Mouse (Mus musculus) testis, postnatal 14 days (tissue): ENCODE data around the gene Tasp1.
"Not testable (repeated sequence)": the region's sequence is repeated elsewhere in the genome, so short reads cannot be mapped to it uniquely, and the experiment has no call there.

Source experiments
- DNase-seq: peaks from one replicate; pipeline ENCODE4 v3.0.0; 2021; ENCODE audit warnings: low spot score

The Tasp1 gene

DNA sequence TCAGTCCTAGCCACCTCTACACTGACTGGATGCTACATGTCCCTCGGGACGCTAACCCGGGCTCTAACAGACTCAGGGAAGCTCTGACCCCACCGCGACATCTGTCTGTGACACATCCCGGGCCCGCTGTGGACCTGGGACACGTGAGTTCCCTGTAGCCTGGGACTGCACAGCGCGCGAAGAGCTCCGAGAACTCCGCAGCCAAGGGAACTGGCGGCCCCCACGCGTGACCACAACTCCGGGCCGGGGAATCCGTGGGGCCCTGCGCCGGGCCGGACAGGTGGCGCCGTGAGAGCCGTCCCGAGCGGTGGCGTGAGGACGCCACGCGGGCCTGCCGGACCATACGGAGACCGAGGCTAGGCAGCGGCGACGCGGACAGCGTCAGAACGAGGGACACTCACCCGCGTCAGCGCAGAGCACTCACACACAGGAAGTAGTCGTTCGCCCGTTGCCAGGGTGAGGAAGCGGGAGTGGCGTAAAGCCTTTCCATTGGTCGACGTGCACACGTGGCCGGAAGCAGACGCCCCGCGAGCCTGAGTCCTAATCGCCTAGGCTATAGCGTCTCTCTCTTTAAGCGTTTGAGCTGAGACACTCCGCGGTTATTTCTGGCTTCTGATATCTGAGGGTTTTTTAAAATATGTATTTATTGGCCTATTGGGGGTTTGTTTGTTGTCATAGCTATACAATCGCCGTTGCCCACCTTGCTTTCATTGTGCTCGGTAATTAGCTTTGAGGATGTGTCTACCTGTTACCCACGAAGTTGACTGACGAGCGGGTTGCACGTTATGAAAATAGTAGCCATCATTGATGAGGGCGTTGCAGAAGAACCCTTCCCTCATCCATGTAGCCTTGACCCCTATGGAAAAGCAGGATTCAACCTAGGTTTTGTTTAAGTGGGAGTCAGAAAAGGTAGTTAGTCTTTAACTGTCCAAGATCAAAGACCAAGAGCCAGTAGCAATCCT lies at the start of gene Tasp1:
TSS of gene Tasp1 (minus strand) at position 453 of the 962 bp plus-strand sequence.
- peak; percentile 94 for DNase-seq

DNA sequence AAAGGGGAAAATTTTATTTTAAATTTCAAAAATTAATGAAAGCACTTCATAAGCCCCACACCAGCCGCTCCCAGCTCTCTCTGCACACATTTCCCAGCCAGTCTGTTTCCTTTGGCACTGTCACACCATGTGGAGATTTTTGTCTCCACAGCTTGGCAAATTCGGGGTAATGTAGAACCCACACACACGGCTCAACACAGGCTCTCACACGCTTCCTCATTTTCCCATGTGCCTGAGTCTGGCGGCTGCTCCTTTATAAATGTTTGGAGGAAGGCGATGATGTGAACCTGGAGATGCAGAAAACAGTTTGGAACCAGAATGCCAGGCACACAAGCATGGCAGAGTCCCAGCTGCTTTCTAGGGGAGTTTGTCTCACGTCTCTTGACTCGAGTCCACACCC lies 47.2 kb upstream of the Tasp1 start:
- no peak for DNase-seq

GRCm38 (mm10) chr2:140108945-140109344 lies 42.3 kb upstream of the Tasp1 start:
- no peak for DNase-seq

GRCm38 (mm10) chr2:140107641-140108040 lies 41.0 kb upstream of the Tasp1 start:
- no peak for DNase-seq

- no peak for DNase-seq
Measured at GRCm38 (mm10) chr2:140104951-140105350, 38.3 kb upstream of the Tasp1 start.

DNA sequence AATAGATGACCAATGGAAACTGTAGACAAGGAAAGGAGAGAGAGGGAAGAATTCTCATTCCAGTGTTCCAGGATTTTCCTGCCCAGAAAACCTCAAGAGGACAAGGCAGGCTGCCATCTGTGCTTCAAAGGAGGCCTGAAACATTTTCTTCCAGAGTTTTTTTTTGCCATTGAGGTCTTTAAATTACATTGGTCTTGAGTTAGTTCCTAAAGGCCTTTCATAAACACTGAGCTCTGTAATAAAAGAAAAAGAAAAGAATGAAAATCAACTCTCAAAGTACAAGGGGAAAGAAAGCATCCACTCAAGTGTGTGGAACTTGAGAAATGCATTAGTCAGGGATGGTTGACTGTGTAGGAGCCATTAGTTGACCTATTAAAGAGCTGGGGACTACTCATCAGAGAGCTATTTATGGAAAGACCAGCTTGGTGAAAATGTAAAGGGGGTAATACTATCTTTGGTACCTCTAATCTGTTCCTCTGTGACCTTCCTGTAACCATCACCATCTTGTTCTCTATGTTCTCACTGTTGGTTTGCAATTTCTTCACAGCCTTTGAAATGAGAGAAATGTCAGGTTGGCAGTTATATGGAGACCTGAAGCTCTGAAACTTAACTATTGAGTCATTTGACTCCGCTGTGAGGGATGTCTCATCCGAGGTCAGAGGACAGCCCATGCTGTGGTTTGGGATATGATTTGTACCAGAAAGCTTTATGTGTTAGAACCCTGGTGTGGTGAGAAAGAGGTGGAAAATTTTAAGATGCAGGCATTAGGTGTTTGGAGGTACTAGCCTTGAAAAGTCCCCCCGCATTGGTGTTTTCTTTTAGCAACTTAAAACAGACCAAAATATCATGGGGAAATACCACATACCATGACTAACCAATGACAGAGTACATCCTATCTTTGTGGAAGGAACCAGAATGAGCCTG lies 34.2 kb upstream of the Tasp1 start:
- no peak for DNase-seq

DNA sequence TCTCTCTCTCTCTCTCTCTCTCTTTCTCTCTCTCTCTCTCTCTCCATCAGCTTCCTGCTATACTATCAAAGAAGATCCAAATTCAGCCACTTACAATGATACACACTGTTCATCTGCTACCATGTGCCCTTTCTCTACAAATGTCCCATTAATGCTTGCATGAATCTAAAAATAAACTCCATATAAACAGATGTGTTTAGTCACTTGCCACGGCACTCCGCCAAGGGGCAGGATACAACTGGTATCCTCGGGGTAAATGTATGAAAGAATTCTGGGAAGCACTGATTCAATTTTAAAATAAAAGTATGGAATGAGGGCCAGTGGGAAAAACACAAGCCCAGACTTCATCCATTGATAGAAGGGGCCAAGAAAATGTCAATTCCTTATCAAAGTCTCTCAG lies 33.4 kb upstream of the Tasp1 start:
- DNase-seq, result no peak

- no peak for DNase-seq
Measured at GRCm38 (mm10) chr2:140097131-140097591, 30.6 kb upstream of the Tasp1 start.

DNA sequence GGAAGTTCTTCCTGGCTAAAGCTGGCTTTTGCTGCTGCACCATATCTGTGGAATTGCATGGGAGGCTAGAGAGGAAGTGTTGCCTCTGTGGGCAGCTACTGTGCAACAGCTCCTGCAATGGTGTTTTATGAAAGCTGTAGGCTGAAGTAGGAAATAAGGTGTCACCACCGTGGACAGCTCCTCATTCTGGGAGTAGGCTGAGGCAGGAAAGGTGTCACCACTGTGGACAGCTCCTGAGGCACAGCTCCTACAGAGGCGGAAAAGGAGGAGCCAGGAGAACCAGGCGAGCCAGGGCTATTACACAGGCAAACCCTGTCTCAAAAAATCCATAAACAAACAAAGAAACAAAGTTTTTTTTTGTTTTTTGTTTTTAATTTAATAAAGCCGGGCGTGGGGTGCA lies 29.4 kb upstream of the Tasp1 start:
- no peak for DNase-seq

- DNase-seq, result no peak
Measured at GRCm38 (mm10) chr2:140093433-140093832, 26.8 kb upstream of the Tasp1 start.

GRCm38 (mm10) chr2:140084245-140084644 lies 17.6 kb upstream of the Tasp1 start:
- no peak for DNase-seq

- DNase-seq, result no peak
Measured at GRCm38 (mm10) chr2:140080747-140081577, 14.4 kb upstream of the Tasp1 start.

- not testable (repeated sequence) for DNase-seq
Measured at GRCm38 (mm10) chr2:140079284-140079683, 12.7 kb upstream of the Tasp1 start.

GRCm38 (mm10) chr2:140078600-140079280 lies 12.1 kb upstream of the Tasp1 start:
- no peak for DNase-seq

GRCm38 (mm10) chr2:140077476-140077875 lies 10.9 kb upstream of the Tasp1 start:
- no peak for DNase-seq

- no peak for DNase-seq
Measured at GRCm38 (mm10) chr2:140075150-140075549, 8.5 kb upstream of the Tasp1 start.

DNA sequence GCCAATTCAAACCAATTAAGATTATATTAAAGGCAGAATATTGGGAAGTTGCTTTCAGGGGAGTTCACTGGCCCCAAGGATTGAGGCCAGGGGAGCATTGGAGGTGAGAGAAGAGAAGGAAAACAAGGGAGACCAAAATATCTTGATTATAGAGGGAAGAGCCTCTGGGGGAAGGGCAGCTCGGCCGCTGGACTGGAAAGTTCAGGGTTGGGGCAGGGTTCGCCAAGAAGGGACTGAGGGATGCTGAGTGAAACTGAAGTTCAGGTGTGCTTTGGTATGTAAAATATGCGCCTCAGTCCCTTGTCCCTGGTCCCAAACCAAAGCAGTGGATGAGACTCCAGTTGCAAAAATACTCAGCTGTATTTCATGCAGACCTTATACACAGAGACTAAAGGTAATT lies 911 bp upstream of the Tasp1 start:
- no peak for DNase-seq

GRCm38 (mm10) chr2:140065676-140066075 lies 929 bp downstream of the Tasp1 start:
- no peak for DNase-seq

GRCm38 (mm10) chr2:140061481-140061880 lies 5.1 kb downstream of the Tasp1 start:
- DNase-seq, result no peak

- no peak for DNase-seq
Measured at GRCm38 (mm10) chr2:140060092-140060867, 6.3 kb downstream of the Tasp1 start.
